Mouse (Mus musculus) stomach, postnatal 0 days (tissue): ENCODE data around the gene Dagla.

Source experiments
- CTCF ChIP-seq: IDR thresholded peaks from 2 replicates; pipeline ENCODE4 v1.5.1; 2016; ENCODE audit warnings: antibody characterized with exemption, low read depth, mild to moderate bottlenecking, moderate library complexity
- EP300 ChIP-seq: optimal IDR thresholded peaks from 2 replicates; pipeline ENCODE3; 2016; ENCODE audit warnings: antibody characterized with exemption

DNA sequence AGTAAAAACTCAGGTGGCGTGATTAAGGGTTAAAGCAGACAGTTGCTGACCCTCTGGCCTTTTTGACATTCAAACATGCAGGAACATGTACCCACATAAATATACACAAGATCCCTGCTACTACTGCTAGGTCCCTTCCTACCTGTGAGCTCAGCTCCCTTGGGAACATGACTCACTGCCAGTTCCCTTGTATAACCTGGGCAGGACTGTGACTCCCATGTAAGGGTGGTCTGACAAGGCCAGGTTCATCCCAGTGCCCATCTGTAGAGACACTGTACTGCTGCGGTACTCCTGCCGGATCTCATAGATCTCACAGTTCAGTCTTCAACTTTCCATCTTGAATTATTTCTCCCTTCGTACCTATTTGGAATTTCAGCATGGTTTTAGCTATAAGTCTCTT is 107.5 kb downstream of the Dagla start:
- TF ChIP-seq CTCF = no peak
- no peak for TF ChIP-seq EP300
